8 mouse cellular contexts compared by ENCODE assay signal in genomic region chr13:21478759-21479670, GRCm38 (mm10). TPM values are rescaled to one million over a fixed set of nuclear protein-coding genes. Genes with fewer than 3 reads are reported as not detected.
DNase-seq lines count a peak whose midpoint lies in the region.
"Not testable (repeated sequence)": the region's sequence is repeated elsewhere in the genome, so short reads cannot be mapped to it uniquely, and the experiment has no call there.

TSS of gene Zkscan4 (plus strand) at chr13:21478907.
TSS of gene Gm10065 (minus strand) at chr13:21479441.

- H3K9me3 ChIP-seq in embryonic facial prominence, embryonic 10.5 days, result not testable (repeated sequence)

- H3K4me1 ChIP-seq in embryonic facial prominence, embryonic 10.5 days, result not testable (repeated sequence)

- peak within 1 kb of the TSS; percentile 76 for H3K27ac ChIP-seq in embryonic facial prominence, embryonic 10.5 days (replicated peaks)

- H3K27me3 ChIP-seq in embryonic facial prominence, embryonic 10.5 days (replicated peaks; ENCODE audit: low read depth, poor library complexity, severe bottlenecking), result not testable (repeated sequence)

- intact Hi-C loops in gastrocnemius, postnatal 36 days (cut with DNase I), result not testable (repeated sequence)

- 3% methylated on average over 31 of the region's 31 CpGs for WGBS in embryonic facial prominence, embryonic 10.5 days

- peak; percentile 78 for DNase-seq in adrenal gland, postnatal 14 days
- DNase-seq in embryonic facial prominence, embryonic 10.5 days (ENCODE audit: low spot score), result peak; percentile 73
- DNase-seq in gastrocnemius, postnatal 36 days, result peak; percentile 43 to 51
- DNase-seq in hindlimb bud, embryonic 11.5 days (ENCODE audit: extremely low spot score, low read depth, low spot score), result peak; percentile 12
- DNase-seq in left cerebral cortex, adult 18-20 months (ENCODE audit: low spot score in 2 of 2), result peak; percentile 78 to 82
- DNase-seq in lung, postnatal 10 days, result peak; percentile 84
- peak; percentile 57 for DNase-seq in ovary, postnatal 14 days (ENCODE audit: low spot score)
- peak; percentile 43 to 54 for DNase-seq in urinary bladder, adult 18-20 months (ENCODE audit: low spot score in 2 of 2)

- peak within 1 kb of the TSS; percentile 69 for H3K4me3 ChIP-seq in embryonic facial prominence, embryonic 10.5 days

- not testable (repeated sequence) for H3K36me3 ChIP-seq in embryonic facial prominence, embryonic 10.5 days (replicated peaks)

RNA-seq across cellular contexts. Expression of gene Zkscan4, which starts in this region (rescaled TPM):
- total RNA-seq in adrenal gland, postnatal 14 days (2021), result 2.3 and 3.9 TPM in 2 replicates
- polyA plus RNA-seq in embryonic facial prominence, embryonic 10.5 days (2016; fragmentation: Nextera tagmentation; extraction: Ambion mirVana), result 3.0 and 3.5 TPM in 2 replicates
- total RNA-seq in gastrocnemius, postnatal 36 days (2021), result under 1 TPM; 0.25 to 0.43 TPM
- total RNA-seq in left cerebral cortex, adult 18-20 months (2021), result 1 to 10 TPM; 5.7 to 6.4 TPM

RNA-seq across cellular contexts. Expression of gene Gm10065, which starts in this region (rescaled TPM):
- not detected in 2 replicates for total RNA-seq in adrenal gland, postnatal 14 days (2021)
- not detected in 2 replicates for polyA plus RNA-seq in embryonic facial prominence, embryonic 10.5 days (2016; fragmentation: Nextera tagmentation; extraction: Ambion mirVana)
- total RNA-seq in gastrocnemius, postnatal 36 days (2021), result not detected
- total RNA-seq in left cerebral cortex, adult 18-20 months (2021), result not detected

Comparison
In these comparisons a context has a peak if more than half of its experiments do, and no peak if none do; other contexts are left out.
1. Peak in every context shown above with its lines: DNase-seq, H3K4me3 ChIP-seq and H3K27ac ChIP-seq.
2. Peak in DNase-seq in gastrocnemius, postnatal 36 days; RNA of the genes that start here not detected or under 1 TPM.
3. DNase-seq: peak in every context shown above with its lines; median percentile 84 in lung, postnatal 10 days; 80 in left cerebral cortex, adult 18-20 months; 78 in adrenal gland, postnatal 14 days; 73 in embryonic facial prominence, embryonic 10.5 days; 57 in ovary, postnatal 14 days; 48 in urinary bladder, adult 18-20 months; 47 in gastrocnemius, postnatal 36 days; 12 in hindlimb bud, embryonic 11.5 days.